Mouse (Mus musculus): ENCODE measurements around the gene 1500015O10Rik. TPM values are rescaled to one million over a fixed set of nuclear protein-coding genes. Genes with fewer than 3 reads are reported as not detected.
A peak's percentile ranks its signal among the peaks of the same experiment; 100 is the strongest.

1500015O10Rik gene
- polyA plus RNA-seq (2016; fragmentation: Nextera tagmentation; extraction: Ambion mirVana), result 0.69 and 1.5 TPM in 2 replicates

GRCm38 (mm10) chr1:43730491-43730924 lies at the start of gene 1500015O10Rik:
TSS of gene 1500015O10Rik (plus strand) at chr1:43730602.
- H3K4me3 ChIP-seq, result no peak within 1 kb of the TSS
- no peak for ATAC-seq (ENCODE audit: insufficient number of reproducible peaks, insufficient read depth, low FRiP score, low TSS enrichment)
- WGBS, result 67% methylated on average over 16 of the region's 16 CpGs

DNA sequence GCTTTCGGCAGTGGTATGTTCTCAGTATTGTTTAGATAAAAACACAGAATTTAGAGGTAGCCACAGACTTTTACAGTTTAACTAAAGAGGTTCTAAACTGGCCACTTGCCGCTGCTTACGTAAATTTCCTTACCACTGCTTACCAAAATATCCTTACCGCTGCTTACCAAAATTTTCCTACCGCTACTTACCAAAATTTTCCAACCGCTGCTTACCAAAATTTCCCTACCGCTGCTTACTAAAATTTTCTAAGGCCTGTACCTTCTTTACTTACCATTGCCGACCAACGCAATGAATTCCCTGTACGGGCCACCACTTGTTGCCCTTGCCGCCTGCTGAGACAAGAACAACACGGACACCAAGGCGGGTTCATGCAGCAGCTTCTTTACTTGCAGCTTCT lies 40.4 kb upstream of the 1500015O10Rik start:
- WGBS, result 88% methylated on average over 13 of the region's 13 CpGs
- ATAC-seq (ENCODE audit: insufficient number of reproducible peaks, insufficient read depth, low FRiP score, low TSS enrichment), result no peak
- no peak overlapping the region for H3K4me3 ChIP-seq

More at GRCm38 (mm10) chr1:43730491-43730924, at the start of gene 1500015O10Rik:
- Histone ChIP-seq H3K4me2 (replicated peaks) (no peak within 1 kb of the TSS), H3K36me3 (no peaks in the 10 kb centered on the region), H3K9me3 (no peaks in the 10 kb centered on the region), H3K9ac (no peak within 1 kb of the TSS), H3K27ac (no peak within 1 kb of the TSS), H3K4me1 (no peaks in the 10 kb centered on the region), H3K27me3 (no peaks in the 10 kb centered on the region)

GRCm38 (mm10) chr1:43690507-43690906 lies 39.9 kb upstream of the 1500015O10Rik start:
- no peaks in the 10 kb centered on the region for H3K36me3 ChIP-seq
- no peak for ATAC-seq (ENCODE audit: insufficient number of reproducible peaks, insufficient read depth, low FRiP score, low TSS enrichment)
- H3K27ac ChIP-seq, result no peak overlapping the region
- H3K4me2 ChIP-seq (replicated peaks), result no peak overlapping the region
- WGBS, result 91% methylated on average over 15 of the region's 15 CpGs
- H3K9me3 ChIP-seq, result peaks cover 8% of the 10 kb centered on the region
- peaks cover 12% of the 10 kb centered on the region for H3K4me1 ChIP-seq
- no peaks in the 10 kb centered on the region for H3K27me3 ChIP-seq
- H3K9ac ChIP-seq, result no peak overlapping the region
- H3K4me3 ChIP-seq, result no peak overlapping the region

More for the DNA sequence above, 40.4 kb upstream of the 1500015O10Rik start:
- no peaks in the 10 kb centered on the region for H3K36me3 ChIP-seq
- H3K9ac ChIP-seq, result no peak overlapping the region
- peaks cover 8% of the 10 kb centered on the region for H3K4me1 ChIP-seq
- H3K9me3 ChIP-seq, result peaks cover 8% of the 10 kb centered on the region
- H3K27me3 ChIP-seq, result no peaks in the 10 kb centered on the region
- H3K27ac ChIP-seq, result no peak overlapping the region
- H3K4me2 ChIP-seq (replicated peaks), result no peak overlapping the region

DNA sequence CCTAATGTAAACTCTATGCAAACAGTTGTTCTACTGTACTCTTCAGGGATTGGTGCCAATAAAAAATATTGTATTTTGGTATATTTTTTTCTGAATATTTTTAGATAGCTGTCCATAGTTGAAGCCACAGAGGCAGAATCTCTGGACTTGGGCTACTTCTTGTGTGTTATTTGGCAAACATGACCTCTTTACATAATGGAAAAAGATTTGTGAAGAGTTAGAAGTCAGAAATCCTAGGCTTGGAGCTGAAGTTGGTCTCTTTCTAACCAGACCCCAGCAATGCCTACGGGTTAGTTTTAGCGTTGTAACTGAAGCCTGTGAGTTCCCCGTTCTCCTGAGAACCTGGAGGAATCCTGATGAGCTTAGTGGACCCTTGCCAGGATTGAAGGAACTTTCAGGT lies 36.3 kb upstream of the 1500015O10Rik start:
- no peak for ATAC-seq (ENCODE audit: insufficient number of reproducible peaks, insufficient read depth, low FRiP score, low TSS enrichment)
- Histone ChIP-seq H3K27me3 (no peaks in the 10 kb centered on the region), H3K4me2 (replicated peaks) (no peak overlapping the region), H3K36me3 (no peaks in the 10 kb centered on the region), H3K9me3 (no peaks in the 10 kb centered on the region), H3K4me1 (peaks cover 20% of the 10 kb centered on the region), H3K9ac (no peak overlapping the region), H3K4me3 (no peak overlapping the region), H3K27ac (peak overlapping the region; percentile 71; the same call in 1 of the 2 replicates)
- WGBS, result 83% methylated on average over 3 of the region's 3 CpGs

DNA sequence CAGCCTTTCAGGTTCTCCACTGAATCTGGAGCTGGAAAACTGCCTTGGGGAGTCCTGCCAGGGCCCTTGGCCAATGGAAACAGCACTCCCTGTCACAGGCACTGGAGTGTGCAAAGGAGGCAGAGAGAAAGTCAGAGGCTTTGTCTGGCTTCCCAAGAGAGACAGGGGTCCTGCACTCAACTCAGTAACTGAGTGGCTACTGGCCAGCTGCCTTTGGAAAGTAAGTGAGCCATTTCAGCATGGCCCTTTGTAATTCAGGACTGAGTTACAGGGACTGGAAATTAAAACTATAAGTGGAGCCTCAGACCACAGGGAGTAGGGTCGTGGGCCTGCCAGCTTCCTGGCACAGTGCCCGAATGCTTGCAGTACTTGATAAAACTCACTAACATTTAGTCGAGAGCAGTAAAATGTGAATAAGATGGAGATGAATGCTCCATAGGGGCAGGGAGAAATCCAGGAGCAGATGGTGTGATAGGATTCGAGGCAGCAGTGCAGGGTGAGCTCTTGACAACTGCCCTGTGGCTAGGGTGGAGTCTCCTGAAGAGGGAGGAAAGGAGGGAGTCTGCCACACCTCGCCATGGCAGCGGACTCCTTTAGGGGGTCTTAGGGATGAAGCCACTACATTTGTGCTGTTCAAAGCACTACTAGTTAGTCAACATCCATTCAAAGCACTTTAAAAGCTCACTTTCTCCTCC lies 35.4 kb upstream of the 1500015O10Rik start:
- H3K4me3 ChIP-seq, result no peak overlapping the region
- H3K9me3 ChIP-seq, result no peaks in the 10 kb centered on the region
- no peaks in the 10 kb centered on the region for H3K27me3 ChIP-seq
- no peak overlapping the region for H3K4me2 ChIP-seq (replicated peaks)
- H3K27ac ChIP-seq, result peak overlapping the region; percentile 71
- H3K36me3 ChIP-seq, result no peaks in the 10 kb centered on the region
- peak; percentile 83 for ATAC-seq (ENCODE audit: insufficient number of reproducible peaks, insufficient read depth, low FRiP score, low TSS enrichment)
- H3K9ac ChIP-seq, result no peak overlapping the region
- peaks cover 20% of the 10 kb centered on the region for H3K4me1 ChIP-seq
- WGBS, result 38% methylated on average over 6 of the region's 6 CpGs

- no peaks in the 10 kb centered on the region for H3K9me3 ChIP-seq
- H3K27ac ChIP-seq, result peak overlapping the region; percentile 50
- H3K4me3 ChIP-seq, result no peak overlapping the region
- ATAC-seq (ENCODE audit: insufficient number of reproducible peaks, insufficient read depth, low FRiP score, low TSS enrichment), result peak; percentile 58; the same call in 1 of the 2 replicates
- 8% methylated on average over 4 of the region's 4 CpGs for WGBS
- H3K4me1 ChIP-seq, result peaks cover 20% of the 10 kb centered on the region
- H3K4me2 ChIP-seq (replicated peaks), result no peak overlapping the region
- H3K36me3 ChIP-seq, result no peaks in the 10 kb centered on the region
- H3K27me3 ChIP-seq, result no peaks in the 10 kb centered on the region
- no peak overlapping the region for H3K9ac ChIP-seq
These were observed 31.8 kb upstream of the 1500015O10Rik start for GRCm38 (mm10) chr1:43698577-43699000.

DNA sequence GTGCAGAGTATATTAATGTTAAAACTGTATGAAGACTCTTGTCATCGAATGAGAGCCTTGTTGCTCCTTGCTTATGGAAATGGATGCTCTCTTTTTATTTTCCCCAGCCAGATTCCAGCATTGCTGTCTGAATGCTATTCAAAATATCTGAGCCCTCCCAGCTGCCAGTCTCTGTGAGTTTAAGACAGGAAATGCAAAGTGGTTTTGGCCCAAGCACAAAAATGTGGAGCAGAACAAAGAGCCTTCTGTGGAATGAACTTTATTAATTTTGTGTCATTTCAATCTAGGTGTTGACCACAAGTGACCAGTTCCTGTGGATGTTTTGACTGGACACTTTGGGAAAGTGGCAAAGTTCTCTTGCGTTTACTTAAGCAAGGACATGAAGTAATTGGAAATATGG lies 15.6 kb upstream of the 1500015O10Rik start:
- Histone ChIP-seq H3K27me3 (no peaks in the 10 kb centered on the region), H3K9me3 (no peaks in the 10 kb centered on the region), H3K4me1 (no peaks in the 10 kb centered on the region), H3K27ac (no peak overlapping the region), H3K4me3 (no peak overlapping the region), H3K4me2 (replicated peaks) (no peak overlapping the region), H3K9ac (no peak overlapping the region), H3K36me3 (no peaks in the 10 kb centered on the region)
- ATAC-seq (ENCODE audit: insufficient number of reproducible peaks, insufficient read depth, low FRiP score, low TSS enrichment), result no peak
- 86% methylated on average over 2 of the region's 2 CpGs for WGBS

- no peaks in the 10 kb centered on the region for H3K9me3 ChIP-seq
- no peaks in the 10 kb centered on the region for H3K36me3 ChIP-seq
- no peak overlapping the region for H3K4me2 ChIP-seq (replicated peaks)
- no peak overlapping the region for H3K4me3 ChIP-seq
- 72% methylated on average over 7 of the region's 7 CpGs for WGBS
- no peak for ATAC-seq (ENCODE audit: insufficient number of reproducible peaks, insufficient read depth, low FRiP score, low TSS enrichment)
- H3K27me3 ChIP-seq, result no peaks in the 10 kb centered on the region
- no peaks in the 10 kb centered on the region for H3K4me1 ChIP-seq
- no peak overlapping the region for H3K9ac ChIP-seq
- H3K27ac ChIP-seq, result no peak overlapping the region
These were observed 12.4 kb upstream of the 1500015O10Rik start for GRCm38 (mm10) chr1:43717967-43718366.

DNA sequence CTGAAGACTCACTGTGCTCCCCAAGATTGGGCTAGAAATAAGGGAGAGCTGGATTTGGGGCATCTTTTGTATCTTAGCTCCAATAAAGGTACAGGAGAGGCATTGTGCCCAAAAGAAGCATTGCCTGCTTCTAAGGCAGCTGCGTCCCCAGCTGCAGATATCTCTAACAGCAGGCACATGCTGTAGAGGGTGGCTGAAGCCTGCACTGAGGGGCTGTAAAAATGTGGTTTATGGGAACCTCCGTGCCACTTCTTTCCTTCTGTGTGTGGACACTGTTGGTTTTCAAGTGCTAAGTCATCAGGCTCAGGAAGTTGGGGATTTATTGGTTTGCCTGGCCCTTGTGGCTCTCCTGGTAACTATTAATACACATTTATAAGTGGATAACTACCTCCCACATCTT lies 11.6 kb upstream of the 1500015O10Rik start:
- Histone ChIP-seq H3K9ac (no peak overlapping the region), H3K36me3 (no peaks in the 10 kb centered on the region), H3K27me3 (no peaks in the 10 kb centered on the region), H3K4me2 (replicated peaks) (no peak overlapping the region), H3K27ac (no peak overlapping the region), H3K4me1 (no peaks in the 10 kb centered on the region), H3K4me3 (no peak overlapping the region), H3K9me3 (no peaks in the 10 kb centered on the region)
- no peak for ATAC-seq (ENCODE audit: insufficient number of reproducible peaks, insufficient read depth, low FRiP score, low TSS enrichment)
- WGBS, result 74% methylated on average over 2 of the region's 2 CpGs

DNA sequence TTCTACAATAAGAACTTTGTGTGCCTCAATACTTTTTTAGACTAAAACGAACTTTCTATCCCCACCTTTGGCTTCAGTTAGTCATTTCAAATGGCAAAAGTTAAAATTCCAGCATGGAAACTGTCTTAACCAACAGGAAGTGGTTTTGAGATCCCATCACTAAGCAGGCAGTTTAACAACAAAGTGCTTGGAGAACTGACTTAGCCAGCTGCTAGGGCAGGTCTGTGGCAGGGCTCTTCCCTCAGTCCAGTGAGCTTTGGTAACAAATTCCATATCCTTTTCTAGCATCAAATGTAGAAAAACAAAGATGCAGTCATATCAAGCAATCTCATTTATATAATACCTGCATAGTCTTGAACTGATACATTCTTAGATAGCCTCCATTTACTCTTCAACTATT lies 7.9 kb upstream of the 1500015O10Rik start:
- no peaks in the 10 kb centered on the region for H3K4me1 ChIP-seq
- H3K9me3 ChIP-seq, result no peaks in the 10 kb centered on the region
- no peak overlapping the region for H3K4me2 ChIP-seq (replicated peaks)
- 70% methylated on average over 1 of the region's 1 CpGs for WGBS
- no peak for ATAC-seq (ENCODE audit: insufficient number of reproducible peaks, insufficient read depth, low FRiP score, low TSS enrichment)
- H3K27ac ChIP-seq, result no peak overlapping the region
- no peaks in the 10 kb centered on the region for H3K27me3 ChIP-seq
- no peak overlapping the region for H3K4me3 ChIP-seq
- H3K9ac ChIP-seq, result no peak overlapping the region
- H3K36me3 ChIP-seq, result no peaks in the 10 kb centered on the region

GRCm38 (mm10) chr1:43732100-43732499 lies 1.7 kb downstream of the 1500015O10Rik start:
- no peaks in the 10 kb centered on the region for H3K36me3 ChIP-seq
- ATAC-seq (ENCODE audit: insufficient number of reproducible peaks, insufficient read depth, low FRiP score, low TSS enrichment), result no peak

GRCm38 (mm10) chr1:43732657-43733056 lies 2.3 kb downstream of the 1500015O10Rik start:
- Histone ChIP-seq H3K4me2 (replicated peaks) (no peak overlapping the region), H3K27me3 (no peaks in the 10 kb centered on the region), H3K4me1 (no peaks in the 10 kb centered on the region), H3K36me3 (no peaks in the 10 kb centered on the region), H3K9me3 (no peaks in the 10 kb centered on the region), H3K9ac (no peak overlapping the region), H3K4me3 (no peak overlapping the region), H3K27ac (no peak overlapping the region)
- ATAC-seq (ENCODE audit: insufficient number of reproducible peaks, insufficient read depth, low FRiP score, low TSS enrichment), result no peak
- WGBS, result 73% methylated on average over 1 of the region's 1 CpGs

More at GRCm38 (mm10) chr1:43732100-43732499, 1.7 kb downstream of the 1500015O10Rik start:
- Histone ChIP-seq H3K4me3 (no peak overlapping the region), H3K4me1 (no peaks in the 10 kb centered on the region), H3K4me2 (replicated peaks) (no peak overlapping the region), H3K27ac (no peak overlapping the region), H3K9me3 (no peaks in the 10 kb centered on the region), H3K9ac (no peak overlapping the region), H3K27me3 (no peaks in the 10 kb centered on the region)
- 80% methylated on average over 4 of the region's 4 CpGs for WGBS
